Mouse (Mus musculus) kidney, adult 9 months (tissue): ENCODE data around the gene Art3.

Experiments
- DNase-seq: peaks from one replicate; pipeline ENCODE4 v3.0.0; 2022

The Art3 gene

GRCm38 (mm10) chr5:92431611-92432010, 100.0 kb downstream of the Art3 start:
- DNase-seq, result no peak

- no peak for DNase-seq
Measured at GRCm38 (mm10) chr5:92434070-92434469, 102.4 kb downstream of the Art3 start.

GRCm38 (mm10) chr5:92434571-92434985, 103.0 kb downstream of the Art3 start:
- DNase-seq, result peak; percentile 39

GRCm38 (mm10) chr5:92435025-92435584, 103.5 kb downstream of the Art3 start, which contains the start of gene Nup54:
TSS of gene Nup54 (minus strand) at chr5:92435219.
- peak; percentile 99 for DNase-seq

GRCm38 (mm10) chr5:92438540-92438939, 106.9 kb downstream of the Art3 start:
- no peak for DNase-seq

GRCm38 (mm10) chr5:92441494-92441893, 109.9 kb downstream of the Art3 start:
- DNase-seq, result no peak

- DNase-seq, result no peak
Measured at GRCm38 (mm10) chr5:92442914-92443313, 111.3 kb downstream of the Art3 start.

- no peak for DNase-seq
Measured at GRCm38 (mm10) chr5:92445016-92445415, 113.4 kb downstream of the Art3 start.

GRCm38 (mm10) chr5:92446736-92447135, 115.1 kb downstream of the Art3 start:
- DNase-seq, result no peak

GRCm38 (mm10) chr5:92452876-92453275, 121.2 kb downstream of the Art3 start:
- DNase-seq, result no peak

- DNase-seq, result no peak
Measured at GRCm38 (mm10) chr5:92457410-92457809, 125.8 kb downstream of the Art3 start.

GRCm38 (mm10) chr5:92458726-92459125, 127.1 kb downstream of the Art3 start:
- peak; percentile 42 for DNase-seq

- peak; percentile 77 for DNase-seq
Measured at GRCm38 (mm10) chr5:92461321-92461720, 129.7 kb downstream of the Art3 start.
